Comparison of ENCODE assay signal across 24 mouse cellular contexts in the genomic region with DNA sequence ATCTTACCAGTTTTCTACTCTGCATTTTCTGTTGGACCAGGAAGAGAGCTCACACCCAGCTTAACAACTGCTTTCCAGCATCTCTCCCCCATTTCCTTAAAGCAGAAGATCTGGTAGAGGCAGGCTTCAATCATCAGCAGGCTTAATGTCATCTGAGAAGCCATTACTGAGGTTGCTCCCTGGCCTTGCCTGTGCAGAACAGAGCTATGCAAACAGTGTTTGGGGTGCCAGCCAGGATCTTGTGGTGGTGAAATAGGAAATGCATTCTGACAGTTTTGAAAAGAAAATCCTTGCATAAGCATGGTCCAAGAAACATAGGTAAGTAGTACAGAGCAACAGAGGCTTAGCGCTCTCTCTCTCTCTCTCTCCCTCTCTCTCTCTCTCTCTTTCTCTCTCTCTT. TPM values are rescaled to one million over a fixed set of nuclear protein-coding genes. Genes with fewer than 3 reads are reported as not detected.
A peak's percentile ranks its signal among the peaks of the same experiment; 100 is the strongest.
DNase-seq lines count a peak whose midpoint lies in the region; ATAC-seq and TF ChIP-seq lines count a peak whose summit lies in the region.
"Had no signal": no experiment of that assay in that cellular context is flagged by ENCODE, and none has a peak within 500 bp of the region (broad histone marks: within the 10 kb centered on the region; RNA-seq: fewer than 3 reads in every experiment).

No protein-coding gene starts in this region.

- H3K36me3 ChIP-seq in liver, adult 2 months (ENCODE audit: control insufficient read depth, insufficient read depth, low read length), result no peaks in the 10 kb centered on the region
- H3K36me3 ChIP-seq in liver, embryonic 12.5 days, result no peaks in the 10 kb centered on the region
- no peaks in the 10 kb centered on the region for H3K36me3 ChIP-seq in lung, embryonic 16.5 days (ENCODE audit: control insufficient read depth, insufficient read depth, low read length)
- H3K36me3 ChIP-seq: forebrain, embryonic 12.5 days; heart, embryonic 13.5 days; hindbrain, embryonic 12.5 days had no signal

- intact Hi-C loops in gastrocnemius, adult 2 months (cut with DNase I), result no loop called here

- ATAC-seq in liver, embryonic 12.5 days, result no peak
- ATAC-seq in lung, embryonic 16.5 days (ENCODE audit: low read depth), result peak; percentile 17; the same call in 1 of the 2 replicates
- ATAC-seq: forebrain, embryonic 16.5 days; hindbrain, embryonic 16.5 days; inflammation-experienced regulatory T-cells, adult 6 months had no signal

- H3K4me3 ChIP-seq in liver, adult 2 months (ENCODE audit: insufficient read depth, low read depth, low read length), result no peak overlapping the region
- H3K4me3 ChIP-seq in liver, embryonic 12.5 days, result no peak overlapping the region
- no peak overlapping the region for H3K4me3 ChIP-seq in lung, embryonic 16.5 days (ENCODE audit: low read length)
- H3K4me3 ChIP-seq in gastrocnemius, adult 2 months, result no peak overlapping the region
- H3K4me3 ChIP-seq: forebrain, embryonic 12.5 days; heart, embryonic 13.5 days; hindbrain, embryonic 12.5 days had no signal

- no peak for TF ChIP-seq POLR2A in liver, adult 2 months (IDR thresholded peaks at IDR 0.05; ENCODE audit: extremely low read depth, insufficient read depth, low read length)

- no peaks in the 10 kb centered on the region for H3K9me3 ChIP-seq in liver, embryonic 12.5 days (replicated peaks)
- H3K9me3 ChIP-seq in lung, embryonic 16.5 days (ENCODE audit: control insufficient read depth, low read length), result no peaks in the 10 kb centered on the region
- H3K9me3 ChIP-seq: forebrain, embryonic 12.5 days; heart, embryonic 13.5 days; hindbrain, embryonic 12.5 days had no signal

- no peak overlapping the region for H3K27ac ChIP-seq in liver, adult 2 months (replicated peaks; ENCODE audit: insufficient read depth, low read depth, low read length)
- H3K27ac ChIP-seq in liver, embryonic 12.5 days, result no peak overlapping the region
- H3K27ac ChIP-seq in lung, embryonic 16.5 days (ENCODE audit: low read length), result no peak overlapping the region
- no peak overlapping the region for H3K27ac ChIP-seq in gastrocnemius, adult 2 months
- H3K27ac ChIP-seq: forebrain, embryonic 12.5 days; heart, embryonic 13.5 days; hindbrain, embryonic 12.5 days had no signal

- WGBS in liver, adult 2 months, result 30% methylated on average over 1 of the region's 1 CpGs
- WGBS in liver, embryonic 12.5 days (ENCODE audit: insufficient replicate concordance), result 67% methylated on average over 1 of the region's 1 CpGs
- WGBS in lung, embryonic 16.5 days, result 64% methylated on average over 1 of the region's 1 CpGs

- peak; percentile 69 for DNase-seq in liver, adult 2 months (ENCODE audit: extremely low read depth, low read depth, low spot score)
- DNase-seq in lung, postnatal 14 days, result no peak
- peak; percentile 45 for DNase-seq in adipocyte (ENCODE audit: low spot score)
- DNase-seq in gastrocnemius, adult 2 months, result no peak
- DNase-seq in Muller cell, postnatal 12 days (ENCODE audit: inconsistent ontology term), result no peak
- DNase-seq: adrenal gland, postnatal 14 days; cerebellum, adult 11-12 months; cerebellum, adult 9-10 months; cerebellum, postnatal 25 days; gastrocnemius, postnatal 14 days; heart, postnatal 36 days had no signal

- H3K27me3 ChIP-seq in liver, adult 2 months (ENCODE audit: control insufficient read depth, insufficient read depth, low read length), result no peaks in the 10 kb centered on the region
- H3K27me3 ChIP-seq in liver, embryonic 12.5 days (replicated peaks), result no peaks in the 10 kb centered on the region
- no peaks in the 10 kb centered on the region for H3K27me3 ChIP-seq in lung, embryonic 16.5 days (ENCODE audit: control insufficient read depth, insufficient read depth, low read depth, low read length)
- H3K27me3 ChIP-seq: forebrain, embryonic 12.5 days; heart, embryonic 13.5 days; hindbrain, embryonic 12.5 days had no signal

- H3K79me2 ChIP-seq in liver, adult 2 months (ENCODE audit: control insufficient read depth, insufficient read depth, low read length), result no peaks in the 10 kb centered on the region

- H3K9ac ChIP-seq in liver, adult 2 months (ENCODE audit: low read depth, low read length), result no peak overlapping the region
- H3K9ac ChIP-seq in liver, embryonic 12.5 days, result no peak overlapping the region
- no peak overlapping the region for H3K9ac ChIP-seq in lung, embryonic 16.5 days (ENCODE audit: low read length)
- H3K9ac ChIP-seq: forebrain, embryonic 12.5 days; heart, embryonic 13.5 days; hindbrain, embryonic 12.5 days had no signal

- TF ChIP-seq CTCF in liver, adult 2 months (IDR thresholded peaks at IDR 0.05; ENCODE audit: low read depth, low read length), result no peak
- no peak for TF ChIP-seq CTCF in gastrocnemius, adult 2 months (IDR thresholded peaks at IDR 0.05)

- H3K4me1 ChIP-seq in liver, adult 2 months (ENCODE audit: control insufficient read depth, insufficient read depth, low read length), result peaks cover 2% of the 10 kb centered on the region; the same call in 1 of the 2 replicates
- 0 out of 2 replicates have a peak, but pooled peaks cover 3% of the 10 kb centered on the region for H3K4me1 ChIP-seq in liver, embryonic 12.5 days
- H3K4me1 ChIP-seq in lung, embryonic 16.5 days (replicated peaks; ENCODE audit: control insufficient read depth, insufficient read depth, low read length), result no peaks in the 10 kb centered on the region; the same call in 1 of the 2 replicates
- H3K4me1 ChIP-seq: hindbrain, embryonic 12.5 days had no signal

- no peak overlapping the region for H3K4me2 ChIP-seq in liver, embryonic 12.5 days
- no peak overlapping the region for H3K4me2 ChIP-seq in lung, embryonic 16.5 days (ENCODE audit: low read depth, low read length)
- H3K4me2 ChIP-seq: forebrain, embryonic 12.5 days; heart, embryonic 13.5 days; hindbrain, embryonic 12.5 days had no signal

RNA-seq across cellular contexts. Expression of a gene that starts 22.5 kb away (rescaled TPM):
- total RNA-seq in liver, adult 2 months (2014; rRNA removed), result not detected in 2 replicates
- not detected in 2 replicates for polyA plus RNA-seq in liver, adult 2 months (2012; rRNA removed)
- polyA plus RNA-seq in liver, embryonic 12.5 days (2016; fragmentation: Nextera tagmentation; extraction: Ambion mirVana), result 0.50 and 1.3 TPM in 2 replicates
- 0.31 TPM in 1 of 2 replicates, not detected in the other for polyA plus RNA-seq in lung, embryonic 16.5 days (2015; fragmentation: Nextera tagmentation; extraction: Ambion mirVana)
- total RNA-seq in gastrocnemius, adult 2 months (2021), result not detected
- total RNA-seq: adrenal gland, adult 18-20 months; adrenal gland, postnatal 14 days; gastrocnemius, postnatal 14 days; heart, adult 8-10 months had no signal
- polyA plus RNA-seq: frontal cortex, adult 2 months; gonadal fat pad, adult 2 months; heart, postnatal 0 days; inflammation-experienced regulatory T-cells, adult 6 months had no signal

RNA-seq across cellular contexts. Expression of a gene that starts 48.9 kb away (rescaled TPM):
- total RNA-seq in liver, adult 2 months (2014; rRNA removed), result 256 and 268 TPM in 2 replicates
- 187 and 220 TPM in 2 replicates for polyA plus RNA-seq in liver, adult 2 months (2012; rRNA removed)
- polyA plus RNA-seq in liver, embryonic 12.5 days (2016; fragmentation: Nextera tagmentation; extraction: Ambion mirVana), result 164 and 175 TPM in 2 replicates
- polyA plus RNA-seq in lung, embryonic 16.5 days (2015; fragmentation: Nextera tagmentation; extraction: Ambion mirVana), result 216 and 219 TPM in 2 replicates
- total RNA-seq in gastrocnemius, adult 2 months (2021), result 100 to 1,000 TPM; 217 to 370 TPM

Comparison
In these comparisons a context has a peak if more than half of its experiments do, and no peak if none do; other contexts are left out.
1. DNase-seq: peak in liver, adult 2 months (single experiment) and adipocyte (single experiment); none in lung, postnatal 14 days (single experiment), gastrocnemius, adult 2 months (single experiment) and Muller cell, postnatal 12 days (single experiment).